Mouse (Mus musculus) midbrain, embryonic 16.5 days (tissue): ENCODE measurements around the gene Zmat5. TPM values are rescaled to one million over a fixed set of nuclear protein-coding genes. Genes with fewer than 3 reads are reported as not detected.

ENCODE experiments used
- ATAC-seq: fragments of 200-750 bp; cut with Nextera tagmentation; 2 replicates; pipeline ENCODE4 v1.8.0; 2017; ENCODE audit warnings: moderate TSS enrichment
- H3K27ac ChIP-seq: fragments of 300-500 bp; sonication (generic); 2 replicates; pipeline ENCODE4 v1.5.1; 2014; ENCODE audit warnings: mild to moderate bottlenecking, low read length, mixed read lengths
- H3K27me3 ChIP-seq: fragments of 300-500 bp; sonication (generic); 2 replicates; pipeline ENCODE4 v1.6.1; 2014; ENCODE audit warnings: low read depth, low read length, mixed read lengths; ENCODE audit not compliant: control insufficient read depth, insufficient read depth
- H3K36me3 ChIP-seq: fragments of 300-500 bp; sonication (generic); 2 replicates; pipeline ENCODE4 v1.6.1; 2014; ENCODE audit warnings: mild to moderate bottlenecking, low read length, moderate library complexity, mixed read lengths; ENCODE audit not compliant: control insufficient read depth, insufficient read depth
- H3K4me1 ChIP-seq: fragments of 300-500 bp; sonication (generic); 2 replicates; pipeline ENCODE4 v1.6.1; 2014; ENCODE audit warnings: mild to moderate bottlenecking, low read length, mixed read lengths; ENCODE audit not compliant: control insufficient read depth, insufficient read depth
- H3K4me2 ChIP-seq: fragments of 300-500 bp; sonication (generic); 2 replicates; pipeline ENCODE4 v1.6.1; 2014; ENCODE audit warnings: mild to moderate bottlenecking, low read length, mixed read lengths
- H3K4me3 ChIP-seq: fragments of 300-500 bp; sonication (generic); 2 replicates; pipeline ENCODE4 v1.5.1; 2014; ENCODE audit warnings: low read depth, mild to moderate bottlenecking, low read length, moderate library complexity, mixed read lengths
- H3K9ac ChIP-seq: fragments of 300-500 bp; sonication (generic); 2 replicates; pipeline ENCODE4 v1.6.1; 2014; ENCODE audit warnings: low read depth, low read length, mixed read lengths
- H3K9me3 ChIP-seq: fragments of 300-500 bp; sonication (generic); replicated peaks from 2 replicates; pipeline ENCODE4 v1.6.1; 2014; ENCODE audit warnings: mild to moderate bottlenecking, low read length, mixed read lengths; ENCODE audit not compliant: control insufficient read depth, poor library complexity, severe bottlenecking
- WGBS: fragments of 180-500 bp; shearing (Covaris S2); extraction: QIAGEN DNeasy Blood & Tissue Kit; methylation state at CpG from one replicate; pipeline ENCODE4 v1.1.7; 2014; 5-methylcytosine and 5-hydroxymethylcytosine counted together
- polyA plus RNA-seq: library from polyadenylated mRNA; unstranded; fragments of >200 nt; fragmentation: Nextera tagmentation; extraction: Ambion mirVana; gene quantifications from 2 replicates; pipeline ENCODE4 v1.2.1, GENCODE M21; 2015

Zmat5 gene
- polyA plus RNA-seq, 1 experiment from 2014 or later, result 49.4 TPM

GRCm38 (mm10) chr11:4675126-4675562 lies 29.3 kb upstream of the Zmat5 start:
- H3K36me3 ChIP-seq, result peaks cover 25% of the 10 kb centered on the region
- H3K4me1 ChIP-seq, result no peaks in the 10 kb centered on the region
- no peak overlapping the region for H3K4me3 ChIP-seq
- H3K9ac ChIP-seq, result no peak overlapping the region
- 91% methylated on average over 6 of the region's 6 CpGs for WGBS
- no peak overlapping the region for H3K27ac ChIP-seq
- no peaks in the 10 kb centered on the region for H3K27me3 ChIP-seq
- H3K4me2 ChIP-seq, result no peak overlapping the region
- no peak for ATAC-seq
- no peaks in the 10 kb centered on the region for H3K9me3 ChIP-seq

- Histone ChIP-seq H3K27ac (no peak overlapping the region), H3K4me1 (no peaks in the 10 kb centered on the region), H3K4me3 (no peak overlapping the region), H3K9me3 (no peaks in the 10 kb centered on the region), H3K36me3 (peaks cover 20% of the 10 kb centered on the region), H3K27me3 (no peaks in the 10 kb centered on the region), H3K4me2 (no peak overlapping the region), H3K9ac (no peak overlapping the region)
- WGBS, result 92% methylated on average over 6 of the region's 6 CpGs
- no peak for ATAC-seq
Observed at GRCm38 (mm10) chr11:4675693-4676092, 28.8 kb upstream of the Zmat5 start.

GRCm38 (mm10) chr11:4677250-4677872 lies 27.1 kb upstream of the Zmat5 start:
- no peak for ATAC-seq
- H3K27ac ChIP-seq, result no peak overlapping the region
- H3K27me3 ChIP-seq, result no peaks in the 10 kb centered on the region
- H3K9me3 ChIP-seq, result no peaks in the 10 kb centered on the region
- WGBS, result 93% methylated on average over 7 of the region's 7 CpGs
- peaks cover 18% of the 10 kb centered on the region for H3K36me3 ChIP-seq
- no peak overlapping the region for H3K9ac ChIP-seq
- H3K4me3 ChIP-seq, result no peak overlapping the region
- no peaks in the 10 kb centered on the region for H3K4me1 ChIP-seq
- H3K4me2 ChIP-seq, result no peak overlapping the region

GRCm38 (mm10) chr11:4678700-4679440 lies 25.6 kb upstream of the Zmat5 start:
- no peaks in the 10 kb centered on the region for H3K27me3 ChIP-seq
- H3K27ac ChIP-seq, result no peak overlapping the region
- 78% methylated on average over 13 of the region's 13 CpGs for WGBS
- H3K9me3 ChIP-seq, result no peaks in the 10 kb centered on the region
- H3K4me2 ChIP-seq, result no peak overlapping the region
- H3K9ac ChIP-seq, result no peak overlapping the region
- H3K36me3 ChIP-seq, result peaks cover 15% of the 10 kb centered on the region
- ATAC-seq, result no peak
- no peak overlapping the region for H3K4me3 ChIP-seq
- H3K4me1 ChIP-seq, result no peaks in the 10 kb centered on the region

- Histone ChIP-seq H3K27ac (no peak overlapping the region), H3K9ac (no peak overlapping the region), H3K27me3 (no peaks in the 10 kb centered on the region), H3K4me2 (no peak overlapping the region), H3K4me1 (no peaks in the 10 kb centered on the region), H3K36me3 (peaks cover 15% of the 10 kb centered on the region), H3K4me3 (no peak overlapping the region), H3K9me3 (no peaks in the 10 kb centered on the region)
- ATAC-seq, result no peak
- WGBS, result 92% methylated on average over 12 of the region's 12 CpGs
Observed at GRCm38 (mm10) chr11:4679441-4679832, 25.0 kb upstream of the Zmat5 start.

GRCm38 (mm10) chr11:4680126-4680525 lies 24.4 kb upstream of the Zmat5 start:
- no peak overlapping the region for H3K27ac ChIP-seq
- H3K4me1 ChIP-seq, result no peaks in the 10 kb centered on the region; the same call in 1 of the 2 replicates
- H3K4me2 ChIP-seq, result no peak overlapping the region
- no peak; the same call in 1 of the 2 replicates for ATAC-seq
- no peaks in the 10 kb centered on the region for H3K27me3 ChIP-seq
- H3K36me3 ChIP-seq, result peaks cover 18% of the 10 kb centered on the region
- no peak overlapping the region for H3K9ac ChIP-seq
- no peak overlapping the region for H3K4me3 ChIP-seq
- no peaks in the 10 kb centered on the region for H3K9me3 ChIP-seq
- WGBS, result 31% methylated on average over 3 of the region's 3 CpGs

GRCm38 (mm10) chr11:4683516-4683915 lies 21.0 kb upstream of the Zmat5 start:
- ATAC-seq, result no peak
- Histone ChIP-seq H3K4me2 (no peak overlapping the region), H3K9ac (no peak overlapping the region), H3K27me3 (no peaks in the 10 kb centered on the region), H3K4me3 (no peak overlapping the region), H3K27ac (no peak overlapping the region), H3K9me3 (no peaks in the 10 kb centered on the region), H3K4me1 (no peaks in the 10 kb centered on the region; the same call in 1 of the 2 replicates), H3K36me3 (peaks cover 14% of the 10 kb centered on the region)
- WGBS, result 95% methylated on average over 6 of the region's 6 CpGs

GRCm38 (mm10) chr11:4684186-4684585 lies 20.3 kb upstream of the Zmat5 start:
- no peak for ATAC-seq
- H3K4me3 ChIP-seq, result no peak overlapping the region
- peaks cover 14% of the 10 kb centered on the region for H3K36me3 ChIP-seq
- H3K27me3 ChIP-seq, result no peaks in the 10 kb centered on the region
- H3K9me3 ChIP-seq, result no peaks in the 10 kb centered on the region
- no peak overlapping the region for H3K27ac ChIP-seq
- WGBS, result 76% methylated on average over 6 of the region's 6 CpGs
- H3K9ac ChIP-seq, result no peak overlapping the region
- H3K4me2 ChIP-seq, result no peak overlapping the region
- no peaks in the 10 kb centered on the region; the same call in 1 of the 2 replicates for H3K4me1 ChIP-seq

- H3K9ac ChIP-seq, result no peak overlapping the region
- peaks cover 14% of the 10 kb centered on the region for H3K36me3 ChIP-seq
- H3K9me3 ChIP-seq, result no peaks in the 10 kb centered on the region
- H3K4me1 ChIP-seq, result no peaks in the 10 kb centered on the region; the same call in 1 of the 2 replicates
- H3K4me2 ChIP-seq, result no peak overlapping the region
- no peaks in the 10 kb centered on the region for H3K27me3 ChIP-seq
- 77% methylated on average over 4 of the region's 4 CpGs for WGBS
- H3K27ac ChIP-seq, result no peak overlapping the region
- no peak for ATAC-seq
- no peak overlapping the region for H3K4me3 ChIP-seq
Observed at GRCm38 (mm10) chr11:4685071-4685470, 19.4 kb upstream of the Zmat5 start.
